Mouse (Mus musculus) brain, embryonic 18.5 days (tissue): ENCODE results near the gene Sp2.

Experiments
- DNase-seq: peaks from one replicate; pipeline ENCODE4 v3.0.0-alpha.2; 2012; ENCODE audit warnings: low read depth, low spot score

Gene Sp2

DNA sequence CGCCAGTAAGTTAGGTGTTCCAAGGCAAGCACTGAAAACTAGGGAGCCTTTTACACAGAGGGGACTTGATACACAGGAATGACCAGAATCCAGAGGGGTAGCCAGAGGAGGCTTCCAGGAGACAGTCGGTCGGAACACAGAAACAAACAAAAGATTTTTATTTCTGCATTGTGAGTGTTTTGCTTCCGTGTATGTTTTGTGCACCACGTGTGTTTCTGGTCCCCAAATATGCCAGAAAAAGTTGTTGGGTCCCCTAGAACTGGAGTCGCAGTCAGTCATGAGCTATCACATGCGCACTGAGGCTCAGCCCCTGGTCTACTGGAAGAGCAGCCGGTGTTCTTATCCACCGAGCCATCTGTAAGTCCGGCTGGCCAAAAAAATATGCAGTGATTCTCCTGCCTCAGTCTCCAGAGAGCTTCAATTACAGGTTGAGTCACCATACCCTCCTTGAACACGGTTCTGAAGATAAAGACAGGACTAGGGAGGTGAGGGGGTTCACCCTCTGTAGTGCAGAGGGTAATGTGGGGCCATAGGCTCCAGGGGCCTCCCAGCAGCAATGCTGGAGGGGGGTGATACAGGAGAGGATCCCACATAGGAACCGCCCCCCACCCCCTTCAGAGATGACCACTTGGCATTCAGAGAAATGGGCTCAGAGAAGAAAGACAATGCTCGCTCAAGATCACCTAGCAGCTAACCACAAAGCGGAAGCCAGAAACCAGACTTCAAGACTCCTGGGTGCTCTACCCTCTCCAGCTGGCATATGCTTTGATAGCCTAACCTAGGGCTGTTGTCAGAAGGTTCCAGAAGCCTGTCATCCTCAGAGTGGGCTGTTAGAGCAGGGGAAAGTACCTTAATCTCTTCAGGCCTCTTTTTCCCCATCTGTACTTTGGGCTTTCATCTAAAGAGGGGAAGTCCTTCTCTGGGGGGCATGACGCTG is 13.3 kb upstream of the Sp2 start:
- no peak for DNase-seq

DNA sequence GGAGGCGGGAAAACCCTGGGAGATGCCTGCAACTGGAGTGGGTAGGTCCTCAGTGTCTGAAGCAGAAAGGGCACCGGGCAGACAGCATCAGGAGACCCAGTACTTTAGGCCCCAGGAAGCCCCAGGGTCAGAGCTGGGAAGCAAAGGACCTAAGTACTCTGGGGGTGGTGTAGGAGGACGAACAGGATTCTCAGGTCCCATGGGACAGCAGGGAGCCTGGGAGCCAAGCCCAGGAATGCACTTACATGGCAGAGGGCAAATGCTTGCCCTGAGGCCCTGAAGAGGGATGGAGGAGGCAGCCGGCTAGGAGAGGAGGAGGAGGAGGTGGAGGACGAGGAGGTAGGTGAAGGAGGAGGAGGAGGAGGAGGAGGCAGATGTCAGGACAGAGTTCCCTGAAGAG is 12.3 kb upstream of the Sp2 start:
- no peak for DNase-seq

DNA sequence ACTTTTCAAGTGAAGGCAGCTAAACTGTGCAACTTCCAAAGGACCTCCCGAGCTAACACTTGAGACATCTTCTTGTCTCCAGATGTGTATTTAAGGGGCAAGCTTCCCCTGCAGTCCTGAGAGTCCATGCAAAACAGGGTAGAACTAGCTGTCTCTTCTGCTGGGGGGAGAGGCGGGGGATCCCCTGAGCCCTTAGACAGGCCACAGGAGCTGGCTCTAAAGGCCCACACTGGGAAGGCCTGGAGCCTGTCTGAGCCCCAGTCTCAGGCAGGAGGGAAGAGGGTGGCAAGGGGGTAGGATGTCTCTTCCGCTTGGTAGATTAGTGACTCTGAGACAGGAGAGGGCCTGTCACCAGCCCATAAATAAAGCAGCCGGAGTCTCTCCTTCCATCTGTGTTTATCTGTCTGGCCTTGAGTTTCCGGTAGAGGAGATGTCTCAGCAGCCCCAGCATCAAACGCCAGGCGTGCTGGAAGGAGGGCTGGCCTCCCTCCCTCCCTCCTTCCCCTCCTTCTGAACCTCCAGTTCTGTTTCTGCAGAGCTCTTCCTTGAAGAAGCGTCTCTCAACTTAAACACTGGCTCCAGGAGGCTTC is 10.1 kb upstream of the Sp2 start:
- DNase-seq = no peak

DNA sequence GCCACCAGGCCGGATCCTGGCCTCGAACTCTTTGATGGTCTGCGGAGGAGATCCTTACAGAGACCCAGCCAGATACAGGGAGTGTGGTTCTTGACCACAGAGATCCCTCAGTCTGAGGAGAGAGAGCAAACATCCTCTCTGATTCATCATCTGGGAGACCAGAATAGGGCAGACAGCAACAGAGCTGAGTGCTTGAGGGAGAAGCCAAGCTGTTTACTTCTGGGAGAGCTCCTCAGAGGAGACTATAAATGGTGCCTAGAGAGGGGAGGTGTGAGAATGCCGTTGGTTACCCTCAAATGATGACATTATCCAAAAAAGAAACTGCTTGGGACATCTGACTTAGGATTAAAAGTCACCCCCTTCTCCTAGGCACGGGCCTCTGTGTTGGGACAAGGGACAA is 8.7 kb upstream of the Sp2 start:
- no peak for DNase-seq

DNA sequence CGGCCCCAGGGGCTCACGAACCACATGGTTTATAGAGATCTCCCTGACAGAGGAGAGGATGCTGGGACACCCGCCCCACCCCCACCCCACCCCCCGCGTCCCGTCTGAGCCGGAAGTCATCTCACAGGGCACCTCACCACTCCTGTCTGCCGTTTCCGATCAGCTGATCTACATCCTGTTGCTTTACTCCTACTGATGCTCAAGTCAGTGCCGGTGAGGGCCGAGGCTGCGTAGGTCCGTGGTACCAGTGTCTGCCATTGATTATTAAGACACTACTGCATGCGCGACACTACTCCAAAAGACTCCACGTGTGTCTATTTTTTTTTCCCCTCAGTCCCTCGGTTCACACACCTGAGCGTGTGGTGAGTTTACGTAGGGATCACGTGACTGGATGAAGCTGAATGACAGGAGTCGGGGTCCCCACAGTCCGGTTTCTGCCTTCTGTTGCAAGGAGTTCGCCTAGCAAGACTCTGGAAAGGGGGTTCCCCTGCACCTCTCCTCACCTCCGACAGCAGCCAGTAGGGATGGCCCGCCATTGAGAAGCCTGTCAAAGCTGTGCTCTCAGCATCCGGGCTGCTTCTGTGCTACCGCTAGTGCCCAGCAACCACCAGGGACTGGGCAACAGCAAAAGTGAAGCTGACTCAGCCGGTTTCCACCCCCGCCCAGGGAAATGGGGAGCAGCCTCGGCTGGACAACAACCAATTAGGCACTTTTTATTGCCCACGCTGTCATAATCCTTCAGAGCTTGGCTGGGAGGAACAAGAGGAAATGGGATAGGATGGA is 5.3 kb upstream of the Sp2 start:
- DNase-seq = no peak

DNA sequence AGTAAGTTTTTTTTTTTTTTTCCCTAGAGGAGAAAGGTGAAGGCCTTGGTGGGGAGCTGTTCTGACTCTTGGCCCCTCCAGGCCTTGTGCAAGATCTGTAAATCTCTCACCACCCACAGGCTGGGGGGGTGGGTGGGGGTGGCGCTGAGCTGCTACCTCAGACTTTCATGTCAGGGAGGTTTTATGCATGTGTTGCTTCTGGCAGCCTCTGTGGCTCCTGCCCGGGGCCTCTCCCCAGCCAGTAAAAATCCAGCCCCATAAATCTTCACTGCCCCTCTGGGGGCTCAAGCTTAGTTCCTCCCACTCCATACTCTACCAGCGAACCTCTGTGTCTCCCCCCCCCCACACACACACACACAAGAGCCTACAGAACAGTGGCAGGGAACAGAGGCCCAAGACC is 3.7 kb upstream of the Sp2 start:
- no peak for DNase-seq

DNA sequence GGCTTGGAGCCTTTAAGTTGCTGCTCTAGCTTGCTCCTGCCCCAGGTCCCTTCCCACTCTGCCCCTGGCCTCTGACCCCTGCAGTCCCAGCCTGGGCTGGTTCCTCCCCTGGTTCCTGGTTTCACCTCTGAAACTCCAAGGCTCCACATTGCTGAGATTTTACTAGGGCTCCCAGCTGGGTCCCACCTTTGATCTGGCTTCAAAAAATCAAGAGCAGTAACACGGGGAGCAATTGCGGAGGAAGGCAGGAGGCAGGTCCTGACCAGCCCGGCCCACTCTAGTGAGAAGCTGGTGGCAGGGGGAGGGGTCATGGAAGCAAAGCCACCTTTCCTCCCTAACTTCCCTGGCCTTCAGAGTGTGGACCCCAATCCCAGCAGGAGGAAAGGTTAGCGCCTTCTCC is 2.1 kb upstream of the Sp2 start:
- DNase-seq = no peak

DNA sequence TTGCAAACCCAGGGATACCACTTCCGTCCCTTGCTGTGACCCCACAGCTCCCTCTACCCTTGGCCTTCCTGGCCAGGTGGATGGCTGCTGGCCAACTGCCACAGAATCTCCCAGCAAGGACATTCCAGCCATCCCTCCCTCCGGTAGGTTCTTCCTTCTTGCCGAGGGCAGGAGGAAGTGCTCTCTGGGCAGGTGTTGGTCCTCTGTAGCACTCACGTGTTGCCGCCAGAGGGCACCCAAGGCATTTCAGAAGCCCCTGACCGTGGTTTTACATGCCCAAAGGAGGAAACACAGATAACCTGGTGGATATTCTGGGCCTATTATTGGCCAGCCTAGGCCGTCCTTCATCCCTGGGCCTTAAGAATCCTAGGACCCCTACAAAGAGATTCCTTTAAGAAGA is 404 bp downstream of the Sp2 start:
- DNase-seq = no peak

DNA sequence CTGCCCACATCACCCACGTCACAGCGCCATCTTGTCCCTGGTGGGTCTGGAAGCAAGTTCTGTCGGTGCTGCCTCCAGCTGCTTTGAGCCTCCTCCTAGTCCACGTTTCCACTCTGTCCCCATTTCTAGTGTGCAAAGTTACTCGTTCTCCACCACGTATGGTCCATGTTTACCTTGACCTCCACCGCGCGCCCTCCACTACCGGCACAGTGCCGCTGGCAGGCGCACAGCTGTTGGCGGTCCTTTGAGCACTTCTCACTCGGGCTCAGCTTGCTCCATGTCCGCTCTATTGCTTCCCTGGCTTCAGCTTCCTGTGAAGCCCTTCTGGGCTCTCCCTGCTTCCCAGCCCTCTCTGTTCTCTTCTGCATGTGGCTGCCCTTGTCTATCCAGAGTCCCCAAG is 1.3 kb downstream of the Sp2 start:
- no peak for DNase-seq

DNA sequence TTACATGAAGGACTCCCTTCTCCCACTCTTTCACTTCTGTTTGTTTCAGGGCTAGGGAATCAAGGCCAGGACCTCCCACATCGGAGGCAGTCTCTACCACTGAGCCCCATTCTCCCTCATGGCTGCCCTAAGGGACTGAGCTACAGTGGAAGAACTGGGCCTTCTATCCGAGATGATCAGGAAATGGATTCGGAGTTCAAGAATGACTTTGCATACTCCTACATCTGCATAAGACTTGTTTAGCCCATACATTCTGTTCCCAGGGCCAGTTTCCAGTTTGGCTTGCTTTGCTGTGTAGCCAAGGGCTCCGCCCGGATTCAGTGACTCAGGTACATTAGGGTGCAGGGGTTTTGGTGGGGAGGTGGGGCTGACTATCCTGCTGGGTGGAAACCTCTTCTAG is 2.7 kb downstream of the Sp2 start:
- no peak for DNase-seq

DNA sequence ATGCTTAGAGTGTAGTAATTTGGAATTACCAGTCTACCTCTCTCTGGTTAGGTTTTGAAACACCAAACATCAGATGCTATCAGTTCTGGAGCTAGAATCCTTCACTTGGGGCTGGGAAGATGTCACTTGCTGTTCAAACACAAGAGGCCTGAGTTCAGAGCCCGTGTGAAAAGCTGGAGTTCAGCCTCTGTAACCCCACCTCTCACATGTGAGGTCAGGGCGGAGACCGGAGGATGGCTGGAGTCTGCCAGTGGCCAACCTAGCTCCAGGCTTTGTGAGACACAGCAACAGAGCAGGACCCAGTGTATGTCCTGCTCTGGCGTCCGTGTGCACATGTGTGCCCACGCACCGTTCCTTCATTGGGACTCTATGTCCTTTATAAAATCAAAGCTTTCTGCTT is 3.4 kb downstream of the Sp2 start:
- no peak for DNase-seq

DNA sequence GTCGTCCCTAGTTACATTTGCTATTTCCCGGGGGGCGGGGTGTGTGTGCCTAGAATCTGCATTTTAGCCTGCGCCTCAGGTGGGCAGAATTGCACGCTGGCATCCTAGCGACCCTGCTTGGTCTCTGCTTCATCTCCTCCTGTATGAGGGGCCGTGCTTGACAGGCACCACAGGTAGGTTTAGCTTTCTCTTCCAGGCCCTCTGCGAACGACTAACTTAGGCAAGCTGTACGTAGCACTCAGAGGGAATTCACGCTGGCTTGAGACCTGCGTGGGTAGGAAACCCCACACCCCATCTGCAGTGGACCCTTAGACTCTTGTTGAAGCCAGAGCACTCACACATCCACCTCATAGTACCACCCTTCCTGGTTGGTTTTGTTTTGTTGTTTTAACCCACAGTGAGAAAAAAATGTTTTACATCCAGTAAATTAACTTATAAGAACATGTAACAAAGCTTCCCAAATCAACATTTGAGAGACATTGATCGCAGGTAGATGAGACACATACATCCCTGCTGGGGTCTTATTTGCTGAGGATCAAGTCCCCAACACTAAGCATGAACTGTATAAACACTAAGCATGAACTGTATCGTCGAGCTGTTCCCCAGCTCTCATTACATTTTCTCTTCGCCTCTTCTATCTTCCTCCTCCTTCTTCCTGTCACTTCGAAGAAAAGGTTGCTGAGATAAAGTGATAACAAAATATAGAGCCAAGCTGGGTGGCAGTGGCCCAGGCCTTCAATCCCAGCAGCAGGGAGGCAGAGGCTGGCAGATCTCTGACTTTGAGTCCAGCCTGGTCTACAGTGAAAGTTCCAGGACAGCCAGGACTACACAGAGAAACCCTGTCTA is 4.1 kb downstream of the Sp2 start:
- no peak for DNase-seq

DNA sequence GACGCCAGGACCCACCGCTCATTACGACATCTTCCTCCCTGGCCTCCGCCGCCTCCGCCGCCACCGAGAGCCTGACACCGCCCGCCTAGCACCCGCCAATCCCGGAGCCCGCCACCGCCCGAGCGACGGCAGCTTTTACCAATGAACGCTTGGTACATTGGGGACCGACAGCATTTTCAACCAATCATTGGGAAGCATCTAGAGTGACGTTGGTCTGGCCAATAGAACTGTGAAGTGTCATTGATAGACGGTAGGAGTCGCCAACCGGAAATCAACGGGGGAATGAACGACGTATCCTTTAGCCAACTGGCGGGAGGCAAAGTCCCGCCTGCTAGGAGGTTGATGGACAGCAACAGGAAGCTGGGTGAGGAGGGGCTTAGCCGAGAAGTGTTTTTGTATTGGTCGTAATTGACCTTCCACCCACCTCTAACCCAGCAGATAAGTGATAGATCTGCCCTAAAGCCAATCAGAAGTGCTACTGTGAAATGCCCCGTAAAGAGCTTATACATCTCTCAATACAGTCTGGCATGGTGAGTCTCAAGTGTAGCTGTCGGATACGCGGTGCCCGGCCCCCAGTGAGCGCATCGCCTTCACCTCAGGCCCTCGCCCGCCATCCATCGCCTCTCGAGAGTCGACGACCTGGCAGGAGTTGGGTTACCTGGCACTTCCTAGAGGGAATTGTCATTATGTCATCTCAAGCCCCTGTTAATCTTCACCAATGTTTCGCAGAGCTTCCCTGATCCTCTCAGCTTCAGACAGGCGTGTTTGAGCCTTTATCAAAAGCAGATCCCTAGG is 5.0 kb downstream of the Sp2 start:
- peak; percentile 100 for DNase-seq

DNA sequence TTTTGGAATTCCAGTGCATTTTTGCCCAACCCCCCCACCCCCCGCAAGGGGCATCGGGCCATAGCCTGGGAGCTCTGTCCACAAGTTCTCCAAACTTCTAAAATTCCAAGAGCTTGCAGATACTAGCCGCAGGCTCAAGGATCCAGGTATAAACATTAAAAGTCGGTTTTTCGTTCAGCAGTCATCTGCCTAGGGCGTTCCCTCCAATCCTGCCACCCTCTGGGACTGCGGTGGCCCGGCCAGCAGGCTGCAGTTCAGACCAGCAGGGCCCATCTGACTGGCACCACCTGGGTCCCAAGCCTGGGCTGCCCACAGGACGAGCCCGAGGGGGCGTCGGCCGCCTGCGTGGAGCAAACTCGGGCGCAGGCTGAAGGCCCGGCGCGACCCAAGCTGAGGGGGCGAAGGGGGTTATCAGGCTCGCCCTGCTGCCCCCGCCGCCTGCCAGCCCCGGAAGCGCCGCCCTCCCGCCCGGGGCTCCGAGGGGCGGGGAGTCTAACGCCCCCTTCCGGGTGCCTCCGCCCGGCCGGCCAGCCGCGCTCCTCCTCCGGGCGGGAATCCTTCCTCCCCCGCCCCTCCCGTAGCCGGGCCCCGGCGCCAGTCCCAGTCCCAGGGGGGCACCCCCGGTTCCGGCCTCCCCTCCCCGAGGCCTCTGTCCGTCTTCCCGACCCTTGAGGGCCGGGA is 5.7 kb downstream of the Sp2 start:
- peak; percentile 76 for DNase-seq

DNA sequence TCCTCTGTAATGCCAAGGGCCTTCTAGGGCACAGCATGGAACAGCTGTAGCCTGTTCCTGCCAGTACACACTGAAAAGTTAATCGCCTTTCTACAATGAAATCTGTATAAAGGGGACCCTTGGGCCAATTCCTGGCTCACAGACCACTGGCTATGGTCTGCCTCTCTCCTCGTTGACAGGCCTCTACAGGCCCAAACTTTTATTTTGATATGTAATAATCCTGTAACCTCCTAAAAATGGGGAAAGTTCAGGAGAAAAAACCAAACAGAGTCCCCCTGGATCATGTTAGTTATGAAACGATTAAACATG is 6.4 kb downstream of the Sp2 start:
- no peak for DNase-seq

DNA sequence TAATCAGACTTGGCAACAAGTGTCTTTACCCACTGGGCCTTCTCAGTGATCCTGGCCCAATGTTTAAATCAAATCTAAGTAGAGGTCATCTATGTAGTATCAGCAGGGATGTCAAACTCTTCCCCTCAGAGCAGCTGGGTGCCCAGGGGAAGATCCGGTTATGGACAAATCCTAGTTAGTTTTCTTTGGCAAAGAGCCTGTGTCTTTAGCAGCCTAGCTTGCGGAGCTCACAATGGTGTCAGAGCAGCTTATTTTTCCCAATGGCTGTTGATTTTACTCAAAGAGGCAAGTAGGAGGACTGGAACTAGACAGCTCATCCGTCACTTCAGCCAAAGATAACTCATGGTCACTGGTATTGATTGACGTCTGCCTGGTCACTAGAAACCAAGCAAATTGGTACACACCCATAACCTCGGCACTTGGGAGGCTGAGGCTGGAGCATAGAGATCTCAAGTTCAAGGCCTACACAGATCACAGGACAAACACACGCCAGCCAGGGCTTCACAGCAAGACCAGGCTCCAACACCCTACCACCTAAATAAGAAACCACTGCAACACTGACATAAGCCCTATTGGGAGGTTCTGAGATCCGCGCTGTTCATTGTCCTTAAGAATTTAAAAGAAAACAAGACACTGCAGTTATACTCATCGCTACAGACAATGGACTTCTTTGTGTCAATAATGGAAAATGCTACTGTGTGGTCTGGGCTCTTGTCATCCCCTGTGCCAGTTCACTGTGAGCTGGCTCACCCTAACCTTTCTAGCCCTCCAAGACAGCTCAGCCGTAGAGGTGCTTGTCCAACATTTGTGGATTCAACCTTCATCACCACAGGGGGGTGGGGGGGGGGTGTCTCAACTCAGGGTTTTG is 7.0 kb downstream of the Sp2 start:
- DNase-seq = no peak

DNA sequence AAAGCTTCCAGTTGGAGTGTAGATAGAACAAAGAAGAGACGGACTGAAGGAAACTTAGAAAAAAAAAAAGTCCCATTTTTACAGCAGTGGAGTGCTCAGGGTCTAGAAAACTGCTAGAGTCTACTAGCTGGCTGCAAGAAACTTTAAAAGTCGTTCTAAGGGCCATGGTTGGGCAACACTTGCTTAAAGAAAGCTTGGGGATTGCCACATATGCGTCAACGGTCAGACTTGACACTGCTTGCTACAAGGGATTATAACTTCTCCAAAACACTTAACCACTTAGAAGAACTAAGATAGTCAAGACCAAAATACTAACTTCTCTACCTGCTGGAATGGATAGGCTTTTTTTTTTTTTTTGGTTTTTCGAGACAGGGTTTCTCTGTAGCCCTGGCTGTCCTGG is 7.9 kb downstream of the Sp2 start:
- DNase-seq = no peak

DNA sequence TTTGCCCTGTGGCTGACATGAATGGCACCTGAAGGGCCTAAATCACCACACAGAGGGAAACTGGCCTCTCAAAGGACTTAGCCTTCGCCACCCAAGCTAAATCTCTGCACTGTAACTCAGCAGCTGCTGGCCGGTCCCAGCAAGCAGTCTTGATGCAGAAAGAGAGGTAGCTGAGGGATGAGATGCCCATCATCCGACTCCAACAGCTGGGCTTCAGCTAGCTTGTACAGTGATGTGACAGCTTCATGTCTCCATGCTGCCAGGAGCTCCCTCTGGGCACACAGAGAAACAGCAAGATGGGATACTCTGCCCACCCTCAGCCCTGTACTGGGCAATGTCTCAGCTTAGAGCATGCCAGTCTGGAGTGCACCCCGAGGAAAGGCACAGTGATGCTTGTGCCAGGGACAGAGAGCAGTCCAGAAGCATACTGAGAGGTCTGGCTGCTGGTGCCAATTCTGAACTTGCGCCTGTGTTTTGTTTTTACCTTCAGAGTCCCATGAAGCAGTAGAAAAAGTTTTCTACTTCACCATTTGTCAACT is 9.3 kb downstream of the Sp2 start:
- no peak for DNase-seq

DNA sequence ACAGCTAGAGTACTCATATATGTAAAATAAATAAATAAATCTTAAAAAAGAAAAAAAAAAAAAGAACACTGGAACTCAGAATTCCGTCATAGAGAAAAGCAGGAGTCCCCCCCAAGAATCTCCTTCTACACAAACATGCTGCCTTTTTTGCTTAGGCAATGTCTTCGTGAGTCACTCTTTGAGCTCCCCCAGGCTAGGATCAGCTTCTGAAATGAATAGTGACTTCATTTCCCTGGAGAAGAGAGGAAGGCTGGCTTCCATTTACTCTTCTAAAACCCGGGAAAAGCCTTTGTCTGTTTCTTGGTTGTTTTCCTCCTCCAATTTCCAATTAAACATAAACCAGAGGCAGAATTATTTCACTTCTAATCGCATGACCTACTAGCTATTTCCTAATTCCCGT is 9.9 kb downstream of the Sp2 start:
- DNase-seq = no peak
